Mouse (Mus musculus): Measurements from ENCODE around the gene Myom1.

DNA sequence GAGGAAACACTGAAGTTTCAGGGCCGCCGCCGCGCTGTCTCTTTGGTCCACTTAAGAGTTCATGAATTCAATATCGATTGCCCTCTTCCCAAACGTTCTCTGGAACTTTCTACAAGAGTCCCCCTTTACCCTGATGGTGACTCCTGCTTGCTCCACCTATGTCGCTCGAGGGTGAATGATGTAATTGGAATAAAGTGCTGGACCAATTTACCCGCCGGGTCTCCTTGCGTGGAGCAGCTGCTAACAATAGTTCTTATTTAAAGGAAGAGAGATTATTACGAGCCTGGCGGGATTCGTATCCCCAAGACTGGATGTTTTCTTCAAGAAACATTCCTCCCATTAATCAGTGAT, 286 bp downstream of the Myom1 start, which contains the start of gene Myl12a:
- TF ChIP-seq POLR2A (IDR thresholded peaks at IDR 0.05; ENCODE audit: borderline replicate concordance, extremely low read depth, low read depth, low read length) (no peak), CTCF (IDR thresholded peaks at IDR 0.05; ENCODE audit: insufficient read depth, low read length) (no peak)
